12 mouse cellular contexts compared by ENCODE assay signal in genomic region chr15:31441996-31442395, GRCm38 (mm10).
"Had no signal": no experiment of that assay in that cellular context is flagged by ENCODE, and none has a peak within 500 bp of the region (broad histone marks: within the 10 kb centered on the region; RNA-seq: fewer than 3 reads in every experiment).

No protein-coding gene starts in this region.

- DNase-seq: left cerebral cortex, postnatal 4 days; lung, adult 18-20 months; retina, postnatal 1 day; right cerebral cortex, postnatal 4 days; spleen, adult 18-20 months; thymus, adult 18-20 months; thymus, postnatal 14 days had no signal

- H3K4me2 ChIP-seq: limb, embryonic 13.5 days; midbrain, embryonic 12.5 days; neural tube, embryonic 13.5 days had no signal

- H3K27ac ChIP-seq: limb, embryonic 13.5 days; liver, embryonic 14.5 days; midbrain, embryonic 12.5 days; neural tube, embryonic 13.5 days had no signal

- H3K4me1 ChIP-seq: limb, embryonic 13.5 days; midbrain, embryonic 12.5 days; neural tube, embryonic 13.5 days had no signal

- H3K9ac ChIP-seq: limb, embryonic 13.5 days; liver, embryonic 14.5 days; midbrain, embryonic 12.5 days; neural tube, embryonic 13.5 days had no signal

- H3K36me3 ChIP-seq: limb, embryonic 13.5 days; midbrain, embryonic 12.5 days; neural tube, embryonic 13.5 days had no signal

- H3K27me3 ChIP-seq: limb, embryonic 13.5 days; midbrain, embryonic 12.5 days; neural tube, embryonic 13.5 days had no signal

- ATAC-seq: midbrain, embryonic 16.5 days had no signal

- H3K4me3 ChIP-seq: limb, embryonic 13.5 days; midbrain, embryonic 12.5 days; neural tube, embryonic 13.5 days had no signal

- H3K9me3 ChIP-seq: limb, embryonic 13.5 days; midbrain, embryonic 12.5 days; neural tube, embryonic 13.5 days had no signal
